Mouse (Mus musculus) G1E (cell line): Measurements from ENCODE around the gene Atg101. TPM values are rescaled to one million over a fixed set of nuclear protein-coding genes. Genes with fewer than 3 reads are reported as not detected.
A peak's percentile ranks its signal among the peaks of the same experiment; 100 is the strongest.

Source experiments
- ATAC-seq: 2 replicates; pipeline ENCODE4 v1.8.0; 2016; ENCODE audit warnings: mild to moderate bottlenecking; ENCODE audit not compliant: insufficient number of reproducible peaks, poor library complexity, low FRiP score, severe bottlenecking; ENCODE audit errors: extremely low read depth
- DNase-seq: peaks from one replicate; pipeline ENCODE4 v3.0.0; 2012; ENCODE audit warnings: low spot score
- H3K27me3 ChIP-seq: 2 replicates; pipeline ENCODE4 v1.6.1; 2012; ENCODE audit warnings: mild to moderate bottlenecking, low read length, inconsistent platforms; ENCODE audit not compliant: insufficient read depth
- H3K36me3 ChIP-seq: replicated peaks from 2 replicates; pipeline ENCODE3; 2012; ENCODE audit warnings: mild to moderate bottlenecking, inconsistent platforms
- H3K4me1 ChIP-seq: 2 replicates; pipeline ENCODE4 v1.6.1; 2012; ENCODE audit warnings: low read depth, low read length, inconsistent platforms, mixed read lengths; ENCODE audit not compliant: insufficient read depth
- H3K4me3 ChIP-seq: 2 replicates; pipeline ENCODE4 v1.5.1; 2012; ENCODE audit warnings: low read depth, mild to moderate bottlenecking, inconsistent platforms, low read length, moderate library complexity, mixed read lengths
- H3K9me3 ChIP-seq: replicated peaks from 2 replicates; pipeline ENCODE4 v1.6.1; 2012; ENCODE audit warnings: inconsistent platforms
- CTCF ChIP-seq: IDR thresholded peaks from 2 replicates; pipeline ENCODE4 v1.5.1; 2012; ENCODE audit warnings: low read depth, low read length, inconsistent platforms, mixed read lengths
- GATA1 ChIP-seq: IDR thresholded peaks from 2 replicates; pipeline ENCODE4 v1.6.1; 2012; ENCODE audit warnings: borderline replicate concordance, low read length, inconsistent platforms, mixed read lengths
- GATA2 ChIP-seq: IDR thresholded peaks from 2 replicates; pipeline ENCODE4 v1.6.1; 2012; ENCODE audit warnings: low read depth, low read length, inconsistent platforms, borderline replicate concordance
- POLR2AphosphoS5 ChIP-seq: IDR thresholded peaks from 2 replicates; pipeline ENCODE4 v1.6.1; 2012; ENCODE audit warnings: low read depth, low read length, inconsistent platforms; ENCODE audit not compliant: insufficient replicate concordance
- TAL1 ChIP-seq: conservative IDR thresholded peaks from 2 replicates; pipeline ENCODE4 v1.6.1; 2012; ENCODE audit warnings: low read depth, low read length, inconsistent platforms, mixed read lengths
- polyA plus RNA-seq: library from polyadenylated mRNA; stranded (reverse); fragments of >175 nt; gene quantifications from 2 replicates; pipeline ENCODE4 v1.2.3, GENCODE M21; 2012
- total RNA-seq, 2 experiments: library from RNA; stranded (forward) in 1 of 2; stranded (reverse) in 1 of 2; fragments of 200-1000 nt in 1 of 2; fragments of >200 nt in 1 of 2; fragmentation: Nextera tagmentation in 1 of 2; gene quantifications; 2 replicates each; pipeline ENCODE4 v1.2.3; 2014 to 2017

Atg101 gene
- total and polyA plus RNA-seq, 3 experiments, result 5.9 to 42.5 (median 34.6) TPM

GRCm38 (mm10) chr15:101246231-101247154 lies 37.6 kb upstream of the Atg101 start:
- H3K4me1 ChIP-seq, result peaks cover 3% of the 10 kb centered on the region; the same call in 1 of the 2 replicates
- H3K4me3 ChIP-seq, result peak overlapping the region; percentile 62; the same call in 1 of the 2 replicates
- ATAC-seq, result peak; percentile 98

GRCm38 (mm10) chr15:101247155-101247498 lies 36.9 kb upstream of the Atg101 start:
- H3K36me3 ChIP-seq, result no peaks in the 10 kb centered on the region
- H3K4me3 ChIP-seq, result no peak overlapping the region
- no peaks in the 10 kb centered on the region for H3K27me3 ChIP-seq
- no peaks in the 10 kb centered on the region; the same call in 1 of the 2 replicates for H3K4me1 ChIP-seq
- ATAC-seq (no peak), DNase-seq (no peak)
- H3K9me3 ChIP-seq, result peaks cover 36% of the 10 kb centered on the region
- TF ChIP-seq TAL1, result no peak
- TF ChIP-seq POLR2AphosphoS5, result no peak
- no peak for TF ChIP-seq GATA1
- no peak for TF ChIP-seq GATA2
- no peak for TF ChIP-seq CTCF

More at GRCm38 (mm10) chr15:101246231-101247154, 37.6 kb upstream of the Atg101 start:
- Histone ChIP-seq H3K9me3 (peaks cover 36% of the 10 kb centered on the region), H3K27me3 (no peaks in the 10 kb centered on the region), H3K36me3 (no peaks in the 10 kb centered on the region)
- DNase-seq, result peak; percentile 80
- TF ChIP-seq GATA1, result no peak
- no peak for TF ChIP-seq CTCF
- TF ChIP-seq GATA2, result no peak
- TF ChIP-seq POLR2AphosphoS5, result no peak
- no peak for TF ChIP-seq TAL1

GRCm38 (mm10) chr15:101248029-101248710 lies 35.9 kb upstream of the Atg101 start:
- ATAC-seq, result no peak
- H3K27me3 ChIP-seq, result no peaks in the 10 kb centered on the region
- H3K4me1 ChIP-seq, result no peaks in the 10 kb centered on the region; the same call in 1 of the 2 replicates
- TF ChIP-seq TAL1, result no peak
- no peak for DNase-seq
- H3K4me3 ChIP-seq, result no peak overlapping the region
- peaks cover 34% of the 10 kb centered on the region for H3K9me3 ChIP-seq
- H3K36me3 ChIP-seq, result no peaks in the 10 kb centered on the region

- H3K4me1 ChIP-seq, result no peaks in the 10 kb centered on the region; the same call in 1 of the 2 replicates
- H3K9me3 ChIP-seq, result peaks cover 49% of the 10 kb centered on the region
- H3K36me3 ChIP-seq, result no peaks in the 10 kb centered on the region
- DNase-seq (no peak), ATAC-seq (no peak)
- H3K4me3 ChIP-seq, result no peak overlapping the region
- H3K27me3 ChIP-seq, result peaks cover 8% of the 10 kb centered on the region; the same call in 1 of the 2 replicates
- TF ChIP-seq GATA1 (no peak), POLR2AphosphoS5 (no peak), TAL1 (no peak), CTCF (no peak), GATA2 (no peak)
Measured at GRCm38 (mm10) chr15:101250220-101250800, 33.8 kb upstream of the Atg101 start.

- no peaks in the 10 kb centered on the region; the same call in 1 of the 2 replicates for H3K4me1 ChIP-seq
- H3K4me3 ChIP-seq, result no peak overlapping the region
- H3K9me3 ChIP-seq, result peaks cover 46% of the 10 kb centered on the region
- TF ChIP-seq POLR2AphosphoS5 (no peak), CTCF (no peak)
- ATAC-seq (no peak), DNase-seq (no peak)
- H3K27me3 ChIP-seq, result peaks cover 10% of the 10 kb centered on the region; the same call in 1 of the 2 replicates
- no peaks in the 10 kb centered on the region for H3K36me3 ChIP-seq
Measured at GRCm38 (mm10) chr15:101251930-101252329, 32.1 kb upstream of the Atg101 start.

GRCm38 (mm10) chr15:101252614-101253013 lies 31.5 kb upstream of the Atg101 start:
- ATAC-seq (no peak), DNase-seq (no peak)
- TF ChIP-seq POLR2AphosphoS5 (no peak), GATA1 (no peak), GATA2 (no peak), CTCF (no peak), TAL1 (no peak)
- no peak overlapping the region for H3K4me3 ChIP-seq
- H3K4me1 ChIP-seq, result no peaks in the 10 kb centered on the region
- H3K9me3 ChIP-seq, result peaks cover 44% of the 10 kb centered on the region
- H3K36me3 ChIP-seq, result no peaks in the 10 kb centered on the region
- H3K27me3 ChIP-seq, result peaks cover 10% of the 10 kb centered on the region; the same call in 1 of the 2 replicates
